Mouse (Mus musculus) olfactory bulb, adult 2 months (tissue): ENCODE measurements around the gene Prdm16.

ENCODE experiments used
- CTCF ChIP-seq: fragments of 200-500 bp; IDR thresholded peaks from 2 replicates; pipeline ENCODE4 v1.5.1; 2012; ENCODE audit warnings: low read depth, mild to moderate bottlenecking, low read length, moderate library complexity; ENCODE audit not compliant: insufficient read depth
- POLR2A ChIP-seq: fragments of 200-500 bp; IDR thresholded peaks from 2 replicates; pipeline ENCODE4 v1.6.1; 2012; ENCODE audit warnings: mild to moderate bottlenecking, low read depth, low read length, moderate library complexity; ENCODE audit not compliant: insufficient read depth

- no peak for TF ChIP-seq CTCF
- TF ChIP-seq POLR2A: no peak
Measured at GRCm38 (mm10) chr4:154328836-154329235, 307.8 kb downstream of the Prdm16 start.
